In the genomic region with DNA sequence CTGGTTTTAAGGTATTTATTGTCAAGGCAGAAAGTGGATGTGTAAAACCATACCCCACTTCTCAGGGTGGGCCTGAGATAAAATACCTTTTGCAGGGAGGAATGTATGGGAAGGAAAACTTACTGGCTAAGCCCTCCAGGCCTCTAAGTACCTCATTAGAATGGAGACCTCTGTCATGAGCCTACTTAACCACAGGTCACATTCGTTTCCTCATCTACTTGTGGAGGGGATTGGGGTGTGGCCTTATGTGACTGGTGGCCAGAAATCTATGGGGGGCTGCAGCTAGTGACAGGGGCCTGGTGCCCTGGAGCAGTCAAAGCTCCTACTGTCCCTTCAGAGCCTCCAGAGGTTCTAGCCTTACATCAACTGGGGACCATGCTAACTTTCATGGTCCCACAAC, we compare ENCODE assay signal across 20 mouse cellular contexts.
A peak's percentile ranks its signal among the peaks of the same experiment; 100 is the strongest.
DNase-seq lines count a peak whose midpoint lies in the region; ATAC-seq lines count a peak whose summit lies in the region.
"Had no signal": no experiment of that assay in that cellular context is flagged by ENCODE, and none has a peak within 500 bp of the region (broad histone marks: within the 10 kb centered on the region; RNA-seq: fewer than 3 reads in every experiment).

No protein-coding gene starts in this region.

- no peak overlapping the region for H3K27ac ChIP-seq in forebrain, embryonic 14.5 days (ENCODE audit: low read depth, low read length)
- H3K27ac ChIP-seq: embryonic facial prominence, embryonic 10.5 days; embryonic facial prominence, embryonic 12.5 days; forebrain, embryonic 13.5 days had no signal

- H3K4me3 ChIP-seq in forebrain, embryonic 14.5 days (ENCODE audit: low read depth, low read length) = no peak overlapping the region
- H3K4me3 ChIP-seq: embryonic facial prominence, embryonic 10.5 days; embryonic facial prominence, embryonic 12.5 days; forebrain, embryonic 13.5 days had no signal

- peaks cover 25% of the 10 kb centered on the region for H3K9me3 ChIP-seq in forebrain, embryonic 14.5 days (replicated peaks; ENCODE audit: control insufficient read depth, low read length)

- H3K36me3 ChIP-seq in forebrain, embryonic 14.5 days (ENCODE audit: control insufficient read depth, insufficient read depth, low read length) = no peaks in the 10 kb centered on the region
- H3K36me3 ChIP-seq: embryonic facial prominence, embryonic 10.5 days; embryonic facial prominence, embryonic 12.5 days had no signal

- no peaks in the 10 kb centered on the region for H3K27me3 ChIP-seq in forebrain, embryonic 14.5 days (replicated peaks; ENCODE audit: control insufficient read depth, insufficient read depth, low read length)
- H3K27me3 ChIP-seq: embryonic facial prominence, embryonic 12.5 days; forebrain, embryonic 13.5 days; Patski had no signal

- ATAC-seq in common myeloid progenitor, adult 5-6 weeks (replicated peaks; ENCODE audit: low read depth, poor library complexity, severe bottlenecking) = peak; percentile 58
- peak; percentile 65 for ATAC-seq in granulocyte monocyte progenitor cell, adult 5-6 weeks (replicated peaks; ENCODE audit: poor library complexity, severe bottlenecking)
- ATAC-seq in megakaryocyte progenitor cell, adult 5-6 weeks (replicated peaks; ENCODE audit: poor library complexity) = peak; percentile 66
- ATAC-seq in forebrain, embryonic 14.5 days = no peak
- ATAC-seq: activated CD4-positive, CD25-positive, alpha-beta regulatory T cell, adult 4 months; forebrain, embryonic 13.5 days; forebrain, embryonic 16.5 days; Patski had no signal

- no peak overlapping the region for H3K9ac ChIP-seq in forebrain, embryonic 14.5 days (ENCODE audit: low read length)
- H3K9ac ChIP-seq: embryonic facial prominence, embryonic 12.5 days; forebrain, embryonic 13.5 days had no signal

- H3K4me2 ChIP-seq in forebrain, embryonic 14.5 days (ENCODE audit: low read length) = no peak overlapping the region
- H3K4me2 ChIP-seq: embryonic facial prominence, embryonic 12.5 days; forebrain, embryonic 13.5 days had no signal

- H3K4me1 ChIP-seq in forebrain, embryonic 14.5 days (ENCODE audit: control insufficient read depth, insufficient read depth, low read length) = no peaks in the 10 kb centered on the region
- H3K4me1 ChIP-seq: embryonic facial prominence, embryonic 10.5 days; embryonic facial prominence, embryonic 12.5 days; forebrain, embryonic 13.5 days had no signal

- 28% methylated on average over 1 of the region's 1 CpGs for WGBS in forebrain, embryonic 14.5 days

- no peak for DNase-seq in urinary bladder, adult 2 months (ENCODE audit: low spot score)
- DNase-seq in forebrain, embryonic 14.5 days (ENCODE audit: low spot score) = no peak
- DNase-seq in layer of hippocampus, postnatal 14 days (ENCODE audit: low spot score in 2 of 2) = no peak
- DNase-seq: adrenal gland, adult 8-10 months; adrenal gland, postnatal 14 days; adrenal gland, postnatal 36 days; cerebellum, adult 11-12 months; cerebellum, adult 2 months; cerebellum, adult 9-10 months; cerebellum, postnatal 10 days; cerebellum, postnatal 25 days had no signal
